Mouse (Mus musculus): Measurements from ENCODE around the gene Stk25. TPM values are rescaled to one million over a fixed set of nuclear protein-coding genes. Genes with fewer than 3 reads are reported as not detected.

Stk25 gene
- polyA plus RNA-seq, 2 experiments, result 204 to 248 TPM

DNA sequence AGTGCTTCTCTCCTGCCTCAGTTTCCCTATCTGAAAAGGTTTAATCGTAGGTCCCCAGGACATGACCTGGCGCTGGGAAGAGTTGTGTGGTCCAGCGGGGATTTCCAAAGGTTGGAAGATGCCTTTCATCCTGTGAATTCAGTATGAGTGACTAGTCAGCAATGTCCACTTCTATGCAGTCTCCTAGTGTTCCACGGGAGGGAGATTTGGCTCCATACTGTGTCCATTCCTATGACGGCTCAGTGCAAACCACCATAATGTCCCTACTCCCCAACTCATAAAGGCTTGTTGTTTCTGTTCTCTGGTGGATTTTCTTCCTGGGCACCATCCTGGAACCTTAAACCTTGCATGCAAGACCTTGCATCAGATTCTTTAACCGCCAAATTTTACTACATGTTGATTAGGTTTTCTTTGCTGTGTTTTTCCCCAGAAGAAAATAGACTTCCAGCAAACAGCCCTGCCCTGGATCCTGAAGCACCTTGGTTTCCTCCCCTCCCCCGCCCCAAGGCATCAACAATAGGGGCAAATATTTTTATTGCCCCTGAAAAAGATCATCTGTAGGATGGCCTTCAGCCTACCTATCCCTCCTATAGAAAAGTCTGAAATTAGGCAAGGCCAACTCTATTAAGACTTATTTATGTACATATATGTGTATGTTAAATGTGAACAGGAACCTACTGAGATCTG lies 22.1 kb downstream of the Stk25 start:
- H3K4me3 ChIP-seq (replicated peaks; ENCODE audit: low read length), result peak overlapping the region; percentile 97
- H3K36me3 ChIP-seq (ENCODE audit: control insufficient read depth, insufficient read depth, low read length), result 0 out of 2 replicates have a peak, but pooled peaks cover 11% of the 10 kb centered on the region
- peak overlapping the region; percentile 45 for H3K9ac ChIP-seq (ENCODE audit: low read depth, low read length, severe bottlenecking)
- peak overlapping the region; percentile 61 for H3K27ac ChIP-seq (replicated peaks; ENCODE audit: low read depth, low read length)
- no peaks in the 10 kb centered on the region for H3K27me3 ChIP-seq (ENCODE audit: control insufficient read depth, insufficient read depth, low read length)
- H3K4me1 ChIP-seq (ENCODE audit: control insufficient read depth, insufficient read depth, low read length), result peaks cover 7% of the 10 kb centered on the region
- peak; percentile 59 for DNase-seq (ENCODE audit: low spot score)
- TF ChIP-seq POLR2A (IDR thresholded peaks at IDR 0.05; ENCODE audit: borderline replicate concordance, extremely low read depth, insufficient read depth, insufficient read length), result no peak
- H3K4me2 ChIP-seq (replicated peaks; ENCODE audit: low read depth, low read length, severe bottlenecking), result peak overlapping the region; percentile 63
- H3K9me3 ChIP-seq (ENCODE audit: control insufficient read depth, low read length), result no peaks in the 10 kb centered on the region
- 0 out of 2 replicates have a peak, but pooled peaks have one; percentile 11 for ATAC-seq (ENCODE audit: low FRiP score, low read depth)
- WGBS, result 34% methylated on average over 7 of the region's 7 CpGs

DNA sequence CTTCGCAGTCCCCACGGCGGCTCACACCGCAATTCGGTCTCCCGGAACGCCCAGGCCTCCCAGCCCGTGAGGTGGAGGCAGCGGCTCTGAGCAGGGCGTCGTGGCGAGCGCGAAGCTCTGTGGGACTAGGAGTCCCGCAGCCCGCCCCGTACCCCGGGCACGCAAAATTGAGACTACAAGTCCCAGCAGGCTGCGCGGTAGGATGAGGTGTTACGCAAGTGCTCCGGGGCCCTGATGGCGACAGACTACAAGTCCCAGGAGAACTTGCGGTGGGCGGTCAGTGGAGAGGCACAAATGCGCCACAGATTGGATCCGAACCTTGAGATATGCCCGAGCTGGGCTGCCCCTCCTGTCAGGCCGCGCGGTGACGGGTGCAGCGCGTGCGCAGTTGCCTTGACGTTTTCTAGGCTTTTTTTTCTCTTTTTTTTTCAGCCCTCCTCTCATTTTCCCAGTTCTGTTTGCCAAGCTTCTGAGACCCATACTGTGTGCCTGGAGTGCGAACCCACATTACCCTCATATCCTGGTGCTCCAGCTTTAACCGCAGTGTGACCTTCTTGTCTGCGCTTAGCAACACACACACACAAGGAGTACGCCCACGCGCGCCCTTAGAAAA lies 22.8 kb downstream of the Stk25 start:
- H3K27me3 ChIP-seq (ENCODE audit: control insufficient read depth, insufficient read depth, low read length), result no peaks in the 10 kb centered on the region
- H3K4me3 ChIP-seq (replicated peaks; ENCODE audit: low read length), result peak overlapping the region; percentile 97
- DNase-seq (ENCODE audit: low spot score) (peak; percentile 99), ATAC-seq (ENCODE audit: low FRiP score, low read depth) (peak; percentile 99)
- peak overlapping the region; percentile 84 for H3K4me2 ChIP-seq (replicated peaks; ENCODE audit: low read depth, low read length, severe bottlenecking)
- WGBS, result 3% methylated on average over 44 of the region's 44 CpGs
- peaks cover 15% of the 10 kb centered on the region; the same call in 1 of the 2 replicates for H3K36me3 ChIP-seq (ENCODE audit: control insufficient read depth, insufficient read depth, low read length)
- peaks cover 7% of the 10 kb centered on the region for H3K4me1 ChIP-seq (ENCODE audit: control insufficient read depth, insufficient read depth, low read length)
- H3K9ac ChIP-seq (ENCODE audit: low read depth, low read length, severe bottlenecking), result peak overlapping the region; percentile 95
- H3K9me3 ChIP-seq (ENCODE audit: control insufficient read depth, low read length), result no peaks in the 10 kb centered on the region
- peak; percentile 85; the same call in 1 of the 2 replicates for TF ChIP-seq POLR2A (IDR thresholded peaks at IDR 0.05; ENCODE audit: borderline replicate concordance, extremely low read depth, insufficient read depth, insufficient read length)
- H3K27ac ChIP-seq (replicated peaks; ENCODE audit: low read depth, low read length), result peak overlapping the region; percentile 79

DNA sequence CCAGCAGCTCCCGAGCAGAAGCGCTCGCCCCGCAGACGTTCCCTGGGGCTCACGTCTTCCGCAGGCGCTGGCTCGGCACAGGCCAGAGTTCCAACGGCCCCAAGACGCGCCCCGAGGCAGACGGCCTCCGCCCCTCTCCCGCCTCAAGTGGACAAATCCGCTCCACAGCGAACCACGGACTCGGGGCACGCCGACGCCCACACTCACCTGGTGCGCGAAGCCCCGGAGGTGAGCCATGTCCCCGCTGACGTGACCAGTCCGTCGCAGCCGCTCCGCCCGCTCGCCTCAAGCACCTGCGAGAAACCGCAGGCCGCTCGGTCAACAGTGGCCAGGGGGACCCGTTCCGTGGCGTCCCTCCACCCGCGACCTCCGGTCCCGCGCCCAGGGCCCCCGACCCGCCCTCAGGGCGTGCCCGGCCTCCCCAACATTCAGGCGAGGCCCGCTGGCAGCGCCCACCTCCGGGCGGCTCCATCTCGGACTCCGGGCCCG lies 23.3 kb downstream of the Stk25 start:
- Histone ChIP-seq H3K9ac (ENCODE audit: low read depth, low read length, severe bottlenecking) (peak overlapping the region; percentile 95), H3K4me1 (ENCODE audit: control insufficient read depth, insufficient read depth, low read length) (peaks cover 7% of the 10 kb centered on the region), H3K27ac (replicated peaks; ENCODE audit: low read depth, low read length) (peak overlapping the region; percentile 79), H3K4me2 (replicated peaks; ENCODE audit: low read depth, low read length, severe bottlenecking) (peak overlapping the region; percentile 84), H3K4me3 (replicated peaks; ENCODE audit: low read length) (peak overlapping the region; percentile 97), H3K27me3 (ENCODE audit: control insufficient read depth, insufficient read depth, low read length) (no peaks in the 10 kb centered on the region), H3K9me3 (ENCODE audit: control insufficient read depth, low read length) (no peaks in the 10 kb centered on the region), H3K36me3 (ENCODE audit: control insufficient read depth, insufficient read depth, low read length) (peaks cover 21% of the 10 kb centered on the region; the same call in 1 of the 2 replicates)
- no peak for TF ChIP-seq POLR2A (IDR thresholded peaks at IDR 0.05; ENCODE audit: borderline replicate concordance, extremely low read depth, insufficient read depth, insufficient read length)
- 1% methylated on average over 39 of the region's 58 CpGs for WGBS
- no peak for DNase-seq (ENCODE audit: low spot score)
- no peak for ATAC-seq (ENCODE audit: low FRiP score, low read depth)

DNA sequence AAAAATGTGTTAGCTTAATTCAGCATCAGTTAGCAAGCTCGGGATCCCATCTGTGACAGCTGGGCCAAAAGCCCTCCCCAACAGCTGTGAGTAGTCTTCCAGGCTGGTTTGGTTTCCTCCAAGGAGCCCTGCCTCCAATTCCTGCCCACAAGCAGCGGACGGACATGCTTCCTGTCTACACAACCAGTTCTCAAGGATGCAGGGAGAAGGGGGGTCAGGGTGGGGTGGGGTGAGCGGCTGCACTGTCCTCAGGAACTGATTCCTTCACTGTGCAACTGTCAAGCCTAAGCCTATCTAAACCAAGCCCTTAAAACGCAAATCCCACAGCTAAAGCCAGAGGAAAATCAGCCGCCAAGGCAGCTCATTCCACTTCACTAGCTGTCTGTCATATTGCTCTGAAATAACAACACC lies 24.0 kb downstream of the Stk25 start:
- Histone ChIP-seq H3K4me3 (replicated peaks; ENCODE audit: low read length) (peak overlapping the region; percentile 97), H3K9me3 (ENCODE audit: control insufficient read depth, low read length) (no peaks in the 10 kb centered on the region), H3K9ac (ENCODE audit: low read depth, low read length, severe bottlenecking) (peak overlapping the region; percentile 95), H3K4me2 (replicated peaks; ENCODE audit: low read depth, low read length, severe bottlenecking) (peak overlapping the region; percentile 84), H3K27me3 (ENCODE audit: control insufficient read depth, insufficient read depth, low read length) (no peaks in the 10 kb centered on the region), H3K4me1 (ENCODE audit: control insufficient read depth, insufficient read depth, low read length) (peaks cover 7% of the 10 kb centered on the region), H3K27ac (replicated peaks; ENCODE audit: low read depth, low read length) (no peak overlapping the region), H3K36me3 (ENCODE audit: control insufficient read depth, insufficient read depth, low read length) (peaks cover 22% of the 10 kb centered on the region; the same call in 1 of the 2 replicates)
- DNase-seq (ENCODE audit: low spot score) (peak; percentile 39), ATAC-seq (ENCODE audit: low FRiP score, low read depth) (no peak)
- WGBS, result 4% methylated on average over 6 of the region's 6 CpGs
- TF ChIP-seq POLR2A (IDR thresholded peaks at IDR 0.05; ENCODE audit: borderline replicate concordance, extremely low read depth, insufficient read depth, insufficient read length), result no peak

DNA sequence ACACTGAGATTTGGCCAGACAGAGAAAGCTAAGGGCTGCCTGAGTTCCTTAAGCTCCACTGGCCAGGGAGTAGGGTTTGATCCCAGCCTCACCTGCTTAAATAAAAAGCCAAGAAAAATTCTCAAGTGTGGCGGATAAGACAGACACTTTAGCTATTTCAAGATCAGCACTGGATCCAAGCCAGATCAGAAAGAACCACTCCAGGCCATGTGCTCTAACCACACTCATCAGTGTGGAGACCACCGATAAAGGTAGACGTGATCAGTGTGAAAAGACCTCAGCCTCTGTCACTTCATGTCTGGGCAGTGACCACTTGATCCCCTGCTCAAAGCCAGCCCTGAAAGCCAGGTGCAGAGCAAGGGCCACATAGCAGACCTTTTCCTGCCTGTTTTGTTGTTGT lies 25.7 kb downstream of the Stk25 start:
- H3K36me3 ChIP-seq (ENCODE audit: control insufficient read depth, insufficient read depth, low read length), result peaks cover 39% of the 10 kb centered on the region
- ATAC-seq (ENCODE audit: low FRiP score, low read depth) (no peak), DNase-seq (ENCODE audit: low spot score) (no peak)
- no peak overlapping the region for H3K9ac ChIP-seq (ENCODE audit: low read depth, low read length, severe bottlenecking)
- H3K4me1 ChIP-seq (ENCODE audit: control insufficient read depth, insufficient read depth, low read length), result peaks cover 7% of the 10 kb centered on the region
- WGBS, result 93% methylated on average over 3 of the region's 3 CpGs
- TF ChIP-seq POLR2A (IDR thresholded peaks at IDR 0.05; ENCODE audit: borderline replicate concordance, extremely low read depth, insufficient read depth, insufficient read length), result no peak
- no peak overlapping the region for H3K27ac ChIP-seq (replicated peaks; ENCODE audit: low read depth, low read length)
- no peaks in the 10 kb centered on the region for H3K9me3 ChIP-seq (ENCODE audit: control insufficient read depth, low read length)
- H3K4me2 ChIP-seq (replicated peaks; ENCODE audit: low read depth, low read length, severe bottlenecking), result no peak overlapping the region
- H3K27me3 ChIP-seq (ENCODE audit: control insufficient read depth, insufficient read depth, low read length), result no peaks in the 10 kb centered on the region
- H3K4me3 ChIP-seq (replicated peaks; ENCODE audit: low read length), result no peak overlapping the region
